Mouse (Mus musculus) gastrocnemius, adult 8-10 months (tissue): Measurements from ENCODE around the gene Cbarp. TPM values are rescaled to one million over a fixed set of nuclear protein-coding genes. Genes with fewer than 3 reads are reported as not detected.

Source experiments
- DNase-seq, 2 experiments: peaks; one replicate each; pipeline ENCODE4 v3.0.0; 2022; ENCODE audit warnings: low spot score in 2 of 2
- total RNA-seq, 4 experiments: library from RNA; stranded (reverse); gene quantifications; 2 replicates each; pipeline ENCODE4 v1.2.4; 2022

The Cbarp gene
- total RNA-seq = 1 to 10 TPM; 1.9 to 4.0 (median 2.9) TPM

DNA sequence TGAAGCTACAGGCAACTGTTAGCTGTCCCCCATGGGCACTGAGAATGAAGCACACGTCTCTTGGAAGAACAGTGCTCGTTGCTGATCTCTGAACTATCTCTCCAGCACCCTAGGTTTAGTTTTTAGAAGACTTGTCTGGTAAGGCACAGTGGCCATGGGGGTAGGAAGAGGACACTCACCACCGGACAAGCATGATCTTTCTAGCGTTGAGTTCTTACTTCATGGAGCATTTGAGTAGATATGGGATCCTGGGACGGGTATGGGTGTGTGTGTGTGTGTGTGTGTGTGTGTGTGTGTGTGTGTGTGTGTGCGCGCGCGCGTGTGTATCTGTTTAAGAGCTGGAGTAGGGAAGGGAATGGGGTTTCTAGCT, at the start of gene Cbarp:
Gene Cbarp (minus strand): TSS at position 170 of the 370 bp plus-strand sequence.
- no peak for DNase-seq

DNA sequence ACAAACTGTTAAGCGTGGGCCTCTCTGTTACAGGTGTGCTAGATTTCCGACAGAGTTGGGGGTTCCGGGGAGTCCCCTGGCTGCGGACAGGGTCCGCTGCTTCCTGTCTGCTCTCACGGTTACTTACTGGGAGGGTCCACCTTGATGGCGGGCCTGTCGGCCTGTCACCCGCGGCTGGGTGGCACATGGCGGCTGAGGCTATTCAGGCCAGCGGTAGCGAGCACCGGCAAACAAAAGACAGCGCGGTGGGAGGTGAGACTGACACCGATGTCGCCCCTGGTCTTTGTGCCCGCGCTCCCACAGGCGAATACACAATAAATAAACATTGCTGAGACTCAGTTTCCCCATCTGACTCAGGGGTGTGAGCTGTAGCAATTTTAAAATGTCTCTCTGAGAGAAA, 49.4 kb upstream of the Cbarp start:
- no peak for DNase-seq

DNA sequence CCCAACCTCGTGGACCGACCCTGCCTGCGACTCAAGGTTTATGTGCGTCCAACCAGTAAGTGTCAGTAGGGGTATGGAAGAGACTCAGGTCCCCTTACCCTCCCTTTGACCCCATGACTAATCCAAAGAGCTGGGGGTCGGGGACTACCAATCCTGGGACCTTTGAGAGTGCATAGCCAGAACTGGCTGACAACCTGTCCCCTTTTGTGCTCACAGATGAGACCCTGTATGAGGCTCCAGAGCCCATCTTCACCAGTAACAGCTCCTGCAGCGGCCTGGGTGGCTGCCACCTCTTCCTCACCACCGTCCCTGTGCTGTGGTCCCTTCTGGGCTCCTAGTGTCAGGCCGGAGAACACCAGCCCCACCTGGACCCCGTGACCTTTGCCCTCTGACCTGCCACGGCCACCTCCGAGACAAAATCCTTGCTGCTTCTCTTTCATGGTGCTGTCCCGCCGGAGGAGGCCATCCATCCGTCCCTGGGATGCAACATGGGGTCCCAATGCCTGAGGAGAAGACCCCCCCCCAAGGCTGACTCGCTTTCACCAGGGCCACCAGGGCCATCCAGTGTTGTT, 47.9 kb upstream of the Cbarp start:
- no peak for DNase-seq

DNA sequence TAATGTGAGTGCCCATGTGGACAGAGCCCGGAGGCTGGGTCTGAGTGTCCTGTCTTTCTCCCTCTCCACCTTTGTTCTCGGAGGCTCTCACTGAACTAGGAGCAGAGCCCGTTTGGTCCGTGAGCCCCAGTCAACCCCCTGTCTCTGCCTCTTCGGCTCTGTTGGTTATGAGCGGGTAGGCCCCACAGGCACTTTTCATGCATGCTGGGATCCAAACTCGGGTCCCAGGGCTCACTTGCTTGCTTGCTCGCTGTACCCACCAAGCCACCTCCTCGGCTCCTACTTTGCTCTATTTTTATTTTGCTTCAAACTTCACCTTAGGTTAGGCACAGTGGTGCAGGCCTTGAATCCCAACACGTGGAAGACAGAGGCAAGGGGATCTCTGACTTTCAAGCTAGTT, 47.1 kb upstream of the Cbarp start:
- no peak for DNase-seq

DNA sequence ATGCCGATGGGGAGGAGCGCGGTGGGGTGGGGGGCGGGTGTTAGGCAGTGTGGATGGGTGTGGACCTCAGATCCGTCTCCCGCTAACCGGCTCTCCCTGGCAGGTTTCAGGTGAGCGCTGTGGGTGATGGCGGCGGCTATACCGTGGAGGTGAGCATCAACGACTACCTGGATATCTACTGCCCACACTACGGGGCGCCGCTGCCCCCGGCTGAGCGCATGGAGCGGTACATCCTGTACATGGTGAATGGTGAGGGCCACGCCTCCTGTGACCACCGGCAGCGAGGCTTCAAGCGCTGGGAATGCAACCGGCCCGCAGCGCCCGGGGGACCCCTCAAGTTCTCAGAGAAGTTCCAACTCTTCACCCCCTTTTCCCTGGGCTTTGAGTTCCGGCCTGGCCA, 46.0 kb upstream of the Cbarp start:
- DNase-seq = no peak

DNA sequence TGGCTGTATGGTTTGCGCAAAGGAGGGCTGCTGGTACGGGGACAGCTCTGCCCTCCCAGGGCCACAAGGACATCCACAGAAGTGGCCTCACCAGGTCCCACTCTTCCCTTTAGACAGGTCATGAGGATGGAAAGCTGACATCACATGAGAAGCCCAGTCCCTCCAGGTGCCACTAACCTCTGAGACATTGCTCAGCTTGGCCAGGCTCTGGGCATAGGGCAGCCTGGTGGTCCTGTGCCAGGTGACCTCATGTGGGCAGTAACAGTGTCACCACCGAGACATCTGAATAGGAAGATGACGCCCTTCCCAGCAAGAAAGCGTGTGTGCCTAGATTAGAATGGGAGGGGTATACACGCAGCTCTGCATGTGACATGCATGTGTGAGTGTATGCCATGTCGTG, 41.9 kb upstream of the Cbarp start:
- no peak for DNase-seq

DNA sequence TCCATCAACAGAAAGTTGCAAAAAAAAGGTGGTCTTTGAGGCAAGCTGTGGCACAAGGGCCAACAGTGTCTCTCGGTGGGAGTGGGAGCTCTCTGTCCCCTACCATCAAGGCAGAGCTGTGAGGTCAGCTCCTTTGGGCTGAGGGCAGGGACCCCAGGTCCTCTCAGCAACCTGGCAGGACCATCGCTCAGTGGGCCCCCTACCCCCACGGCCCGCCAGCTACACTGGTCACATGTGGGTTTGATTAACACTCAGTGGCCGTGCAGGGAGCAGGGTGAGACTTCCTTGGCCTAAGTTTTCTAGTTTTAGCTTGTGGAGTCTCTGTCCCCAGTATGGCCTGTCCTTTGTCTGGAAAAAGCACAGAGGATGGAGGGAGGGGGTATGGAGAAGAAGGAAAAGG, 40.2 kb upstream of the Cbarp start:
- no peak for DNase-seq

DNA sequence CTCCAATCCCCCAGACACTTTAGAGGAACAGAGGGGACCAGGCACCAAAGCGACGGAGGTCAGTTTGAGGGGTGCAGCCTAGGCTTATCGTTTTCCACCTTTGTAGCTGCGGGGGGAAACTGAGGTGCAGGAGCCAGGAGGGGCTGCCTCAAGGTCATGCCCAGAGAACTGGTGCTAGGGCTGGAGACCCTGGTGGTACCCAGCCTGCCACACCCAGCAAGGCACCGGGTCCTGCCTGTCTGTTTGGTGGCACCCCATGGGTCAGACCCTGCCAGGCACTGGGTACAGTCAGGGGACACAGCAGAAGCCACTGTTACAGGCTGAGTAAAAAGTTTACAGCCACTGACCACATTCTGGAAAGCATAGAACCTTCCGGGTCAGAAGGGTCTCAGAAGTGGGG, 39.7 kb upstream of the Cbarp start:
- no peak for DNase-seq

DNA sequence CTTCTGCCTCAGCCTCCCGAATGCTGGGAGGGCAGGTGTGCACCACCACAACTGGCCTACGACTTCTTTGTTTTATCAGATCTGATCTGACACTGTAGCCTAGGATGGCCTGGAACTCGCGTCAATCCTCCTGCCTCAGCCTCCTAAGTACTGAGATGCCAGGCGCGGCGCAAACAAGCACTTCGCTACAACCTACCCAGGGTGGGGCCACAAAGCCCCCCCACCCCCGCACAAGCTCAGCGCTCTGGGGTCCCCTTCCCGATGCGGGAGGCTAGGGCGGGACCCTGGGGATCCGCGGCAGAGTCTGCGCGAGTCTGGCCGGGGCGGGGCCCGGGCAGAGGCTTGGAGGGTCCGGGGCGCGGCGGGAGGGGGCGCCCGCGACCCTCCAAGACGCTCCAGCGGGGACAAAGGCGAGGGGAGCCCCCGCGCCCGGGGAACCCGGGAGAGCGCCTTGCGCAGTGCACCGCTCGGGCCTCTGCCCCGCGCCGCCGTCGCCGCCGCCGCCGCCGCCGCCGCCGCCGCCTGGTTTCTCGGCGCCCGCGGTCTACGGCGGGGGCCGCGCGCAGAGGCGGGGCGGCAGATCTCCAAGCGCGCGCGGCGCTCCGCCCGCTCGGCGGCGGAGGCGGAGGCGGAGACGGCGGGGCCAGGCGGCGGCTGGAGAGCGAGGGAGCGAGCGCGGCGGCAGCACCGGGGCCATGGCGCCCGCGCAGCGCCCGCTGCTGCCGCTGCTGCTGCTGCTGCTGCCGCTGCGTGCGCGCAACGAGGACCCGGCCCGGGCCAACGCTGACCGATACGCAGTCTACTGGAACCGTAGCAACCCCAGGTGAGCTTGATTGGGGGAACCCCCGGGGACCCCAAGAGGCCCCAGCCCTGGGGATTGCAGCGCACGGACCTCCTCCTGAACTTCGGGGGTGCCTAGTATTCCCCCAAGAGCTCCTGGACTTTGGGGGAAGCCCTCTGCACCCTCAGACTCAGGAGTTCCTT, 38.7 kb upstream of the Cbarp start, which contains the start of gene Efna2:
Gene Efna2 (plus strand): TSS at position 415 of the 984 bp plus-strand sequence.
- no peak for DNase-seq

DNA sequence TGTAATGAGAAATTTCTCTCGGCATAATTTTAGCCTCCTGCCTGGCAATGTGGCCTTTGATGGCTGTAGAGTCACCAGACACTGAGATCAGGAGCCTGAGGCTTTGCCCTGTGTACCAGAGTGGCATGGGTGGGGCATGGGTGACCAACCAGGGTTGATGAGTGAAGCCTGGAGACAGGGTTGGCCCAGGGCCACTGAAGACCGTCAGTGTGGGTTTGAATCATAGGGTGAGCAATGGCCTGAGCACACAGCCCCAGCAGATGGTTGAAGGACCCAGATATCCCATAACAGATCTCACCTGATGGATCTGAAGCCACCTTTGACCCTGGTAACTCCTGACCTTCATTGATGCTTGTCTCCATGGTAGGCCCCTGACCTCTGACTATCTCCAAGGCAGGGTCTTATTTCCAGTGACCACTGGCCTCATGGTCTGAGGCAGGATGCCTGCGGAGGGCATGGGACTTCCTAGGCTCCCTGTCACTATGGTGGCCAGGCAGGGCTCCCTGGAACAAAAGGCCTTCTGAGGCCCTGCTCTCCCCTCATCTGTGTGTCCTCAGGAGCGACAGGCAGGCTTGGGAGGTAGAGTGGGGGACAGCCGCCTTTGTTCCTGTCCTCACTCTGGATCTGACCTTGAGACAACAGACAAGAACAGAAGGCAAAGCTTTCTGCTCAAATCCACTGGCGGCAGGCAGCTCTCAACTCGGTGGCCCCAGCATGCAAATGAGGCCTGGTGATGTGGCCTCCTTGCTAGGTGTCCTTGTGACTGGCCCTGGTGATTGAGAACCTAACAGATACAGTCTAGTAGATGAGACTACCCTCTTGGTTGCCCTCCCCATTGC, 37.0 kb upstream of the Cbarp start:
- no peak for DNase-seq

DNA sequence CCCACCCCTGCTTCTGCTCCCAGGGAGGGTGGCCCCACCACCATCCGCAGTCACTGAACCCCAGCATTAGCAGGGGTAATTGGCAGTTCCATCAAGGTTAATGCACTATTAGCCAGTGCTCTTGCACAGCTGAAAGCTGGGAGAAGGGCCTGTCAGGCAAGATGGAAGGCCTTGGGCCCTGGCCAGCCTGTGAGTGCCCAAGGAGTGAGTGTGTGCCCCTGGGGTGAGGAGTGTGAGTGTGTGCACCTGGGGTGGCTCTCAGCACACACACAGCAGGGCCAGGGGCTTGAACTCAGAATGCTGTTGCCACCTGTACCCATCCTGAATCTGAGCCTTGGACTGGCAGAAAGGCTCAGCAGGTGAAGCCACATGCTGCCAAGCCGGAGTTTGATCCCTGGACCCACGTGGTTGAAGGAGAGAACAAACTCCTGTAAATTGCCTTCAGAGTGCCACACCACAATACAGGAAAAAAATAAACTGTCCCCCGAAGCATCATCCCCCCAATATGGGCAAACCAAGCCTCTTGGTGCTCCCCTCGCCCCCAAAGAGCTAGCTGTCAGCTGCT, 35.7 kb upstream of the Cbarp start:
- DNase-seq = no peak

DNA sequence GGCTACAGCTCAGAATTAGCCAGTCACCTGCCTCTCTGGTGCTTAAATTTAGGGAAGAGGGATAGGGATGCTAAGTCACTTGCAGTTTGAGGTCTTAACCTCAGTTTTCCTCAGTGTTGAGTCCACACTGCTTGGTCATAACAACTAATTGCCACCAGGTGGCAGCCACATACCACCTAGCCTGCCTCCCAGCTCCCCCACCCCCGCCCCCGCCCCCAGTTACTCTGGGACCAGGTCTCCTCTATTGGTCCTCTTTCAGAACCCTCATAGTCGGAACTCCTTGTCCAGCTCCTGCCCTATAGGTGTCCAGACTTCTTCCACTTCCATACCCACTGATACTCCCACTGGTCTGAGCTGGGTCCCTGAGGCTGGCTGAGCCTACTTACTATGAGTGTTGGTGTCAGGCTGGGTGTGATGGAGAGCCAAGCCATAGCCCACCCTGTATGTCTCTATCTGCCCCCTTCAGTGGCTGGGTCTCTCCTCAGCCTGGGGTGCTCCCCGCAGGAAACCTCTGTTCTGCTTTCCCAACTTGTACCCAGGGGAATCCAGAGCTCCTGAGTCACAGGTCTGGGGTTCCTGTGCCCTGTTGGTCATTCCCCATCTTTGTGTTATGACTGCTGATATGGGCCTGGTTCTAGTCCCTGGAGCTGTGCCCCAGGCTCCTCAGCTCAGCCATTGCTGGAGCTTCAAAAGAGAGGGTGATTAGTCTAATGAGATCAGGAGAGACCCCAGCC, 35.1 kb upstream of the Cbarp start:
- no peak for DNase-seq

DNA sequence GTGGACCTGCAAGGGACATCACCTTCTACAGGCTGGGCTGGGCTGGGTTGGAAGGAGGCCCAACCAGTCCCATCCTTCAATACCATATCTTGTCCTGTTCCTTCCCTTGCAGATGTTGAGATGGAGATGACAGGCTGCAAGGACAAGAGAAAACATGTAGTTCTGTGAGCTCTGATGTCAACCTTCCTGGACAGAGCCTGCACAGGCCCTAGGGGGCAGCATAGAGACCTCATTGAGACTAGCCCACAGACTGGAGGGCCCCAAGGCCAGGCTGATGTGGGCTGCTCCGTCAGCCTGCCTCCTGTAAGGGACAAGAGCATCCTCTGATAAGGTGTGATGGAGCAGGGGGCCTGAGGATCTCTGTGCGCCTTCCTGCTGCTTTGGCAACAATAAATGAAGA, 34.1 kb upstream of the Cbarp start:
- no peak for DNase-seq

DNA sequence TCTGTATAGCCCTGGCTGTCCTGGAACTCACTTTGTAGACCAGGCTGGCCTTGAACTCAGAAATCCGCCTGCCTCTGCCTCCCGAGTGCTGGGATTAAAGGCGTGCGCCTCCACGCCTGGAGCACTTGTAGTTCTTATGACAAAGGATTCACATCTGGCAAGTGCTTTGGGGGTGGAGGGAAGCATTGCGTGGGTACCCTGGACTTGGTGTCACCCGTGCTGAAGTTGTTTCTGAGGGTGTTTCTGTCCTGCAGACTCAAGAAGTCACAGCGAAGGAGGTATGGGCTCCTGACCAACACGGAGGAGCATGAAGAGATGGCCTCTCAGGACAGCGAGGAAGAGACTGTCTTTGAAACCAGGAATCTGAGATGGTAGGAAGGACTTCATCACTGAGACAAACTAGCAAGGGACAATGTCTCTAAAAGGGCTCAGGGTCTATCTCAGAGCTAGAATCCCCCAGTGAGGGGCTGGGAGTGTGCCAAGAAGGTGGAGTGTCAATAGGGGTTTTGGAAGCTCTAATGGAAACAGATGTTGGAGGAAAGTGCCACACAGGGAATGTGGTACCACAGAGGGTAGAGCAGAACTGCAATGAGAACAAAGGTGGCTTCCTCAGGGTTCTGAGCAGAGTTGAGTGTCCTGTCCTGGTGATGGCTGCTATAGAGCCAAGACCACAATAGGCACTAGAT, 33.5 kb upstream of the Cbarp start:
- no peak for DNase-seq

DNA sequence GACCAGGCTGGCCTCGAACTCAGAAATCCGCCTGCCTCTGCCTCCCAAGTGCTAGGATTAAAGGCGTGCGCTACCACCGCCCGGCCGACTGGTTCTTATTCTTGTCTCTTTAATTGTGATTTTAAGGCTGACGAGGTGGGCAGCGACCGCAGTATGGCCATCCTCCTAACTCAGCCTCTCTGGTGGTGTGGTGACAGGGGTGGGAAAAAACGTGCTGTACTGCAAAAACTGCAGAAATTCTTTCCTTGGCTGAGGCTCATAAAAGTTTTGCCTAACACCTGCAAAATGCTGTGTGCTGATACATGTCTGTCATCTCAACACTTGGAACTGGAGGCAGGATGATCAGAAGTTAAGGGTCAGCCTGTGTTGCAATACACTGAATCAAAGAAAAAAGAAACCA, 32.7 kb upstream of the Cbarp start:
- no peak for DNase-seq

DNA sequence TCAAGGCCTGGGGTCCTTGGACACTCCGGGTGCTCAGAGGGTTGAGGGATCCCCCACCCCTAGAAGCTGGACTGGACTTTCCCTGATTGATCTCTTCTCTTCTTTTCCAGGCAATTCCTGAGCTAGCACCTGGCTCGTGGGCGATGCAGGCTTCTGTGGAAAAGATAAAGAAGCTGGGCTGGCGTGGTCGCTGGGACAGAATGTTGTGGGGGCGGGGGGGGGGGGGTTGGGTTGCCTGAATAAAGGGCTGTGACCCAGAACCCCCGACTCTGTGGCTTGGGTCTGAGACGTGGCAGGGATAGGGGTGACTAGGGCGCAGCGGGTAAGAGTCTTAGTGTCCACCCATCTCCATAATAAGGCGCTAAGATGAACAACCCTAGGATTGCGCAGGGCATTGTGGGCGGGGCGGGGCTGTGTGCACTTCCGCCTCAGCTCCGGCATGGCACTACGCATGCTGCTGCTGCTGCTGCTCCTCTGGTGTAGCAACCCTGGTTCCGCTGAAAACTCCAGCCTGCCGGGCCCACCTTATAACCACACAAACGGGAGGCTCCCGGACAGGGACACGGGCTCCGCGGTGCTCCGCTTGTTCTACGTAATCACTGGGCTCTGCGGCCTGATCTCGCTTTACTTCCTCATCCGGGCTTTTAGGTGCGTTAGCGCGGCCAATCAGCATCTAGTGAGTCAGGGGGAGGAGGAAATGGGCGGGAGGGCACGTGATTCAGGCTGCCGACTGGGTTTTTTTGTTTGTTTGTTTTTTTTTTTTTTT, 32.1 kb upstream of the Cbarp start, which contains the start of gene 1600002K03Rik:
Gene 1600002K03Rik (plus strand): TSS at position 418 of the 766 bp plus-strand sequence.
- peak; percentile 77 to 84 for DNase-seq

DNA sequence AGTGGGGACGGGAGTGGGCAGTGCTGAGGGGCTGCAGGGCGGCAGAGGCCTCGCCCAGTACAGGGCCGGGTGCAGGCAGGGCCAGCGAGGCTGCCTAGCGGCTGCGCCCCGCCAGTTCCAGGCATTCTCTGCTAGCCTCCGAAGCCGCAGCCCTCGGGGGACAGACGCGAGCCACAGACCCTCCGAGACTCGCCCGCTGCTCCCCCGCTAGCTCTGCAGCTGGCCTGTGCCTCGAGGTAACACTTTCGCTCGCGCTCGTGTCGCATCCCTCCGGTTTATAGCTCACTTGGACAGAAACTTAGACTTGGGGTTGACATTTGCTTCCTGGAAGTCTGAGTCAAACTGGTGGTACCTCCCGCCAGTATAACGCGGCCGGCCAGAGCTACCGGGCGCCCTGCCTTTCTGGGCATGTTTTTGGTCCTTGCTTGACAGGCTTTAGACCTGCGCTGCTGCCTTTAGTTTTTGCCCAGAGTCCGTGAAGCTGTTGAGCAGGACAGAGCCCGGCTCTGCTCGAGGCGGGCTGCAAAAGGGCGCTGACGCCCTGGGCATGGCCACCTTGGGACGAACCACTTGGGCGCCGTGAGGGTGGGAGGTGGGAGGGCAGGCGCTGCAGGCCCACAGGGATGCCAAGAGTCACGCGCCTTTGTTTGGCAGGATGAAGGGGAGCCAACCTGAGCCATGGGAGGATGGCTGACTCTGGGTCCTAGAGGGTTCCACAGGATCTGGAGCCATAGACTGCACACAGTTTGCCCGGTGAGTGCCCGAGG, 31.3 kb upstream of the Cbarp start:
- DNase-seq = no peak

DNA sequence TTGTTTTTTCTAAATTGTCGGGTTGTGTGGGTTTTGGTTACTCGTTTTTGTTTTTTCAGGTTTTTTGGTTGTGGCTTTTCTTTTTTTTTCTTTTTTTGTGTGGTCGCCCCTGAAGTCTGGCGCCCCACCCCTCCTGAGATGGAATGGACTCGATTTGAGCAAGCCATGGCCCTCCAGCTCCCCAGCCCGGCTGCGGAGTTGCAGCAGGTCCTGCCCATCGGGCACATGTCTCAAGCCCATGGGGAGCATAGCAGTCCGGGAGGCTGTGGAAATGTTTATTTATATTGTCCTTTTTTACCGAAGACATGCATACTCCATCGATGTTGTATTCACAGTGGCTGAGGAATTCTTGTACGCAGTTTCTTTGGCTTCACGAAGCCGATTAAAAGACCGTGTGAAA, 30.6 kb upstream of the Cbarp start:
- no peak for DNase-seq

DNA sequence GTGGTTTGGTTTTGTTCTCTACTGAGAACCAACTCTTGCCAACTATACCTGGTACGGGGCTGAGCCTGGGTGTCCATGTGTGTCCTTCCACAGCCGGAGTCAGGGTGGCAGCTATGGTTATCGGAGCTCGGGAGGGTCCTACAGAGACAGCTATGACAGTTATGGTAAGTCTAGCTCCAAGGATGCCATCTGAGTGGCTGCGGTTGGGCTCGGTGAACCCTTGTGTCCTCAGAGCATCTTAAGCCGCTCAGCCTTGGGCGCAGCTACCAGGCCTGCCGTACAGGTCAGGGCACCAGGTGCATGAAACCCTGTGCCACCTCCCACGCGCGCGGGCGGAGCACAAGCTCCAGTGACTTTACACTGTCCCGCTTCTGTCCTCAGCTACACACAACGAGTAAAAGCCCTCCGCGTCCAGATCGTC, 30.0 kb upstream of the Cbarp start:
- DNase-seq = no peak
